Mouse (Mus musculus): ENCODE measurements around the gene Ugt1a8.

DNA sequence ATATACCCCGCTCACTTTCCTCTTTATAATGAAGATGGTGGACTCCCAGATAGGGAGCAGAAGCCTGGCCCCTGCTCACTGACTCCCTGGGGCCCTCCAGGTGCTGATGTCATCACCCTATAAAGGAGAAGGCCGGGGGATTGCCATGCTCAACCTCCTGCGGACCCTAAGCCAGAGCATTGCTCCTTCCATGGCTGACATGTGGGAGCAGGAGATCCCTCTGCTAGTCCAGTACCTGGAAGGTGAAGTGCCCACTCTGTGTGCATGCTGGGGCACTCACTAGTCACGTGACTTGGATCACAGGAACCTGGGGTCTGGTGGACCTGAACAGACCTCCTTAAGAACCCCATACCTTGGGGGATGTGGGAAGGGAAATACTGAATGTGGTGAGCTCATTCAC, 153.0 kb downstream of the Ugt1a8 start:
- TF ChIP-seq CTCF (IDR thresholded peaks at IDR 0.05; ENCODE audit: low read depth, low read length): no peak
- no peak for TF ChIP-seq POLR2A (IDR thresholded peaks at IDR 0.05; ENCODE audit: extremely low read depth, insufficient read depth, low read length)
